Mouse (Mus musculus): ENCODE data around the gene Zdhhc8.
A peak's percentile ranks its signal among the peaks of the same experiment; 100 is the strongest.
"Not testable (repeated sequence)": the region's sequence is repeated elsewhere in the genome, so short reads cannot be mapped to it uniquely, and the experiment has no call there.

Gene Zdhhc8

GRCm38 (mm10) chr16:18230617-18231016 is 4.3 kb downstream of the Zdhhc8 start:
- DNase-seq, result no peak

- DNase-seq, result peak; percentile 40
Observed at GRCm38 (mm10) chr16:18229622-18230021, 5.3 kb downstream of the Zdhhc8 start.

DNA sequence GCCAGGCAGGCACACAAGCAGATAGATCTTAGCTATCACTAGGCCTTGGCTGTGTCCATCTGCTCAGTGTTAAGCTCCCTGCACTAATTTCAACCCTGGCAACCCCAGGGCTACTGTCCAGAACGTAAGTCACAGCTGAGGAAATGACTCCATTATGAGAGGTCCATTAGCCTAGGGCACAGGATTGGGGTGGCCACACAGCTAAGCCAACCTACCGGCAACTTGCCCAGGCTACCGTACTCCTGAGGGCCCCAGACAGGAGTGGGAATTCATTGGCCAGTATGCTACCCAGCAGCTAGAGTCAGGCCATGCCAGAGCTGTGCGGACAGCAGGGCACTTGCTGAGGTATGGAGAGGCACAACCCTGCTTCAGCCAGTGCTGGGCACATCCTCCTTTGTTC is 6.1 kb downstream of the Zdhhc8 start:
- no peak for DNase-seq

DNA sequence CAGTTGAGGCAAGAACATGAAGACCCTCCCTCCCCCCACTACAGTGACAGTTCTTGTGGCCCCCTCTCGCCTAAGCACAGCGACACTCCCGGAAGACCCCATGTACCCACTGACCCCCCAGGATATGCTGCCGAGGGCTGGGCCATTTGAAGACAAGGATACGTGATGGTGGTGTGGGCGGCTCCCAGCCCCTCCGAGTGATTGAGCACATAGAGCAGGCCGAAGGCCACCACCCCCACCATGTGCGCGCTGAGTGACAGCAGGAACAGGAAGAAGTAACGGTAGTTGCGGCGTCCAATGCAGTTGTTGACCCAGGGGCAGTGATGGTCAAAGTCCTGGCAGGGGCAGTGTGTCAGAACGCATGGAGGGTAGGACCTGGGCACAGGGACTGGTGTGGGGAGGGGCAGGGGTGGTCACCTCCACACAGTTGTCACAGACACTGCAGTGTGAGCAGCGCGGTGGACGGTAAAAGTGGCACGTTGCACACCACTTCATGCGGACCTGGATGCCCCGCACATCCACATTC is 7.0 kb downstream of the Zdhhc8 start:
- DNase-seq, result no peak

- no peak for DNase-seq
Observed at GRCm38 (mm10) chr16:18227187-18227586, 7.7 kb downstream of the Zdhhc8 start.

GRCm38 (mm10) chr16:18222188-18222587 is 12.7 kb downstream of the Zdhhc8 start:
- no peak for DNase-seq

DNA sequence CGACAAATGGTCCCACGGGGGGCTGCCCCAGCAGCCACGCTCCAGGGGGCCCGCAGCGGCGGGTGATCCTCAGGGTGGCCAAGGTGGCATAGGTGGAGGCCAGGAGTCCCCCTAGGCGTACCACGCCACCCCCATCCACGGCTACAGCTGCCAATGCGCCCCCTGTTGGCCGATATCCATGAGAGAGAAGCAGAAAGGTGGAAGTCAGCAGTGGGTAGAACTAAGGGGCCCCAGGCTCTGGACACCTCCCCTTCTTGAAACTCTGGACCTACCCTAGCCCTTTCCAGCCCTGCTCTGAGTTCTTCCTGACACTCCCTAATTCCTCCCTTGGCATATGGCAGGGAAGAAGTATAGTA is 13.4 kb downstream of the Zdhhc8 start:
- DNase-seq, result no peak

DNA sequence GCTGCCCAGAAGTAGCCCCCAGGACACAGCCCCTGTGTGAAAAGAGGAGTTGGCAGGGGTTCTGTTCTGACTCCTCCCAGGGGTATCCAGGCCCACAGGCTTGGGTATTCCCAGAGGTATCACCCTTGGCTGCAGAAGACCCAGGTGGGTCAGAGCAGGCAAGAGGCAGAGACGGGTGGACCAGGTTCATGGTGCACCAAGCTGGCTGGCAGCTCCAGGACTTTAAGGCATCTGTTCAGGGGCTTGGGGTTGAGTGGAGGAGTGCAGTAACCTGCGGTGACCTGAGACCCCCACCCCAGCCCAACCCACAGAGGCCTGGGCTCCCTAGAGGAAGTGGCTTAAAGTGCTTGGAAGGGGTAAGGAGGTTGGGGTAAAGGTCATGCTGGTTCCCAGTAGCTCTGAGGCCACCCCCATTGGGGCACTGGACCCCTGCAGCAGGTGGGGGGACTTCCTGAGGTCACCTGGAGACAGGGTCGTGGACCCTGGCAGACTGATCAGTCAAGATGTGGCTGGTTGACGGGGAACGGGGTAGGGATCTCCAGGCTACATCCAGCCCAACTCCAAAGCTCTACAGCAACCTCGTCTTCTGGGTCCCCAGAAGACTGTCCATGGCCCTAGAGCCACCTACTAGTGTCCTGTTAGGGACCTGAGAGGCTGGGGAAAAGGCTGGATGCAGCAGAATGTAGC is 13.9 kb downstream of the Zdhhc8 start:
- no peak for DNase-seq

DNA sequence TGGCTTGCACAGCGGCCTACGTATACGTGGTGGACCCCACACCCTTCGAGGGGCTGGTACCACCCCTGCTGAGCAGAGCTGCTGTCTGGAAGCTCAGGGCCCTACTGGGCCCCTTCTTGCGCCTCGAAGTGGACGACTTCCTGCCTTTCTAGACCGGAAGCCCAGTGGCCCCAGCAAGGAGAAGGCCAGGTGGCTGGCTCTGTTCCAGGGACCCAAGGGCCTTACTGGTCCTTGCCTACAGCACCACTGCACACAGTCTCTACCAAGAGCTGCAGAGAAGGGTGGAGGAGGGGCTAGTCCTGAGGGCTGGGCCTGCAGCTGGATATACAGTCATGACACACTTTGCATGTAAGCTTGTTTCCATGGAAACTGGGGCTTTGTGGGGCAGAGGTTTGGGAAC is 14.9 kb downstream of the Zdhhc8 start:
- DNase-seq, result peak; percentile 64

DNA sequence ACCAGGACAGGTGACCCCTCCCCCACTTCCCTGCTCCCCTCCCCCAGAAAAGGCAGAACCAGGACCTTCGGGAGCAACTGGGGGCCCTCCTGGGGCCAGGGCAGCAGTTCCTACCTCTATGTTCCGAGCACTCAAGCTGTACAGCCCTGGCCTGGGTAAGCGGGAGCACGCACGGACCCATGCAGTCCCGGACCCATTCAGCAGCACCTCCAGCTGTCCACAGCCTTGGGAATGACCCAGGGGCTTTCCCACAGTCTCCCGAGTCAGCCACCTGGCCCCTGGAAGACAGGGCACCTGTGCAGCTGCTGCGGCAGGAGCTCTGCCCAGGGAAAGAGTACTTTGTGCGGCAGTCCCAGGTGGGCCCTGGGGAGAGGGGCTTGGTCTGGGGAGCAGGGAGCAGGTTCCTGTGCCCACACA is 16.3 kb downstream of the Zdhhc8 start:
- DNase-seq, result no peak

DNA sequence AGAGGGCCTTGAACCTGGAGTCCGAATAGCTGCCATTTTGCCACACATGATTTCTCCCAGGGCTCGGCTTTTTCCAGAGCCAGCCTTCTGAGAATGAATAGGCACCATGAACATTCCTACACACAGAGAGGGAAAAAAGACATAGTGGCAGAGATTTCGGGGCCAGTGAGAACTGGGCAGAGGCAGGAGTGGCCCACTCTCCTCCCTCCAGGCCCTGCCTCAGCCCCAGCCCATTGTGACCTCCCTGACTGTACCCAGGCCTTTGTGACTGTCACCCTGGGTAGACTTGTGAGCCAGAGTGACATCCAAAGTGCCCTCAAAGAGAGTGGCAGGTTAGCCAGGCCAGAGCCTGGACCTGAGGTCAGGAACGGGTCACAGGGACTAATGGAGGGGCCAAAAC is 17.4 kb downstream of the Zdhhc8 start, which contains the start of gene Ccdc188:
Gene Ccdc188, plus strand, starts transcription at position 301 of the 400 bp plus-strand sequence.
- no peak for DNase-seq

DNA sequence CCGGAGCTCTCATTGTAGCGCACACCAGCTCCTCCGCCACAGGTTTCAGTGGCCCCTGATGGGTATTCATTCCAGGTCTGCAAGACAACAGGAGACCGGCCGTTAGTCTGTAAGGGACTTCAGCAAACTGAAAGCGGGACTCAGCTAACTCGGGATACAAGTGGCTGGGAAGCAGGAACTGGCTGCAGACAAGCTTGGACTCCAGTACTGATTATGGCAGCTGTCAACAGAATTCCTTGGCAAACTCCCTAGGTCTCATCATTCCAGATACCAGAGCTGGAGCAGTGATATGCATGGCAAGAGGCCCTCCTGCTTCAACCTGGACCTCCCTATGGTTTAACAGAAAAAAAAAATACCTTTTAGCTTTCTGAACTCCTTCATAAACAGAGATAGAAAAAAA is 20.1 kb downstream of the Zdhhc8 start:
- DNase-seq, result no peak

GRCm38 (mm10) chr16:18213689-18214088 is 21.2 kb downstream of the Zdhhc8 start:
- no peak for DNase-seq

DNA sequence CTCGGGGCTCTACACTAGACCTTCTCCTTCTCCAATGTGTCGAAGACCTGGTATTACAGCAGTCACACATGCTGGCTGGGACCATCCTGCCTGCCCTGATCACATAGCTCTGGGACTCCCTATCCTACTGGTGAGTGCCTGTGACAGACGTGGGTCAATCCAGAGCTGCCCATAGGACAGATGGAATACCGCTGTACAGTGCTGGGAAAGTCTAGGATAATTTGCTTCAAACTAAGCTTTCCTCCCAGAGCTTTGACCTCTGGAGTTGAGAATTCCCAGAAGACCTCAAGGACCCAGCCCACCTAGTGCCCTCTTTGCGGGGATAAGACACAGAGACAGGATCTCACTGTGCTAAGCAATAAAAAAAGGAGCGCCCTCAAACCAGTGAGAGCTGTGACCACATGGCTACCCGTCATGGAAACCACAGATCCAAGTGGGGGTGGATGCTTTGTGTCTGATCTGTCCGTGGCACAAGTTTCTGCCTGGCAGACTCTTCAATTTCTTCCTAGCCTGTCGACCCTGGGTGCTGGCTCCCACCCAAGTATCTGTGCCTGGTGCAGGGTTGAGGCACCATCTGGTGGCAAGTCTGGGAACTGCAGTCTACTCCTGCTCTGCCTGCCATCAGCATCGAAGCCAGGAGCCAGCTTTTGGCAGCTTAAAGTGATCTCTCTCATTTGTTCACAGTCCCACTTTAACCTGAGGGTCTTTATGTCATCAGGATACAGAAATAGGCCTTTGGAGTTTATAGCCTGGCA is 23.3 kb downstream of the Zdhhc8 start:
- peak; percentile 95 for DNase-seq

GRCm38 (mm10) chr16:18210701-18211416 is 24.1 kb downstream of the Zdhhc8 start:
- peak; percentile 82 for DNase-seq

DNA sequence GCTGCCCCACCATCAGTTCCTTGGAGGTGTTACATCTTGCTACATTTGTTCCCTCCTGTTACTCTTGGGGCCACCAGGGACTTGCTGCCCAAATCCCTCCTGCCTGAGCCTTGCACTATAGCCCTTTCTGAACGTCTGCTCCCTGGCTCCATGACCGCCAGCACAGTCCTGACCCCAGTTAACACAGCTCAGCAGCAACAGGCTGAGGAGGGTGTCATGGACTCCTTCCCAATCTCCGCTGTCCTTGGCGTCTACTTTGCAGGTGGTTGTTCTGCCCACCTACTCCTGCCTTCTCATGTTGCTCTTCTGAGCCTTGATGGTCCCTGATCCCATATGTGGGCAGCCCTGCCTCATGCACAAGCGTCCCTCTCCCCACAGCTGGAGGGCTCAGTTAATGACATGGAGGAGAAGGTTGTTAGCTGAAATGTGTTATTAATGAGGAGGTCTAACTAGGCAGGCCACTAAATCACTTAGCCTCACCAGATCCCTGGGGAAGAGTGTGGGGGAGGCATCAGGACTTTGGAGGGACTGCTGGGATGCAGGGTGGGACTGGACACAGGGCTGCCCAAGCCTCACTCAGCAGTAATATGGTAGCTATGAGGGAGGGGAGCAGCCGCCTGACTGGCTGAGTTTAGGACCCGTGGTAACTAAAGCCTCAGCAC is 31.4 kb downstream of the Zdhhc8 start:
- no peak for DNase-seq

DNA sequence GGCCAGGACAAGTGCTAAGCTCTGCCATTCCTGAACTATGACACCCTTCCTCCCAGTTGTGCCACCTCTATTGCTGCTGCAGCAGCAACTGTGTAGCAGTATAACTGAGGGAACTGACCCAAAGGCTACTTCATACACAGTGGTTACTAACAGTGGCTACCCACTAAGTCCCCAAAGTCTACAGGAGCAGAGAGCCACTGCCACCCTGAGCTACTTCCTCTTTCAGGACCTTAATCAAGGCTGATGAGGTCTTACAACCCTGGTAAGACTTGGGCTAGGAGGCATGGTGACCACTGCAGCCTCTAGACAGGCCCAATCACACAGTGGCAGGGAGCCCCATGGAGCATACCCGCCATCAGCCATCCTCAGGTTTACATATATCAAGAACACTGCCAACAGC is 32.9 kb downstream of the Zdhhc8 start:
- DNase-seq, result no peak

DNA sequence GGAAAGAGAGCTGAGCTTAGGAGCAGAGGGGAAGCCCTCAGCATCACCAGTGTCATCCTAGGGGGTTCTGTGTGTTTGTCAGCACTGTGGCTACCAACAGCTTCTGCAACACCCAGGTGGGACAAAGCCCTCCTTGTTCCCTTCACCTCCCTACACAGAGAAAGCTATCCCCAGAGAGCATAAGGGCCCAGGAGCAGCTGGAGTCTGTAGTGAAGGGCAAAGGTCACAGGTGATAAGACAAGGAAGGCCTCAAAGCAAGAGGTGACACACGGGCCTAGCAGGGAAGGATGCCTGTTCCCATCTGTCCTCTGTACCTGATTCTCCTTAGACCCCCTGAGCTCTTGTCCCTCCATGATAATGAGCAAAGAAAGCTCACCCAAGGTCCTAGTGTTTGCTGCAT is 33.3 kb downstream of the Zdhhc8 start:
- DNase-seq, result no peak

DNA sequence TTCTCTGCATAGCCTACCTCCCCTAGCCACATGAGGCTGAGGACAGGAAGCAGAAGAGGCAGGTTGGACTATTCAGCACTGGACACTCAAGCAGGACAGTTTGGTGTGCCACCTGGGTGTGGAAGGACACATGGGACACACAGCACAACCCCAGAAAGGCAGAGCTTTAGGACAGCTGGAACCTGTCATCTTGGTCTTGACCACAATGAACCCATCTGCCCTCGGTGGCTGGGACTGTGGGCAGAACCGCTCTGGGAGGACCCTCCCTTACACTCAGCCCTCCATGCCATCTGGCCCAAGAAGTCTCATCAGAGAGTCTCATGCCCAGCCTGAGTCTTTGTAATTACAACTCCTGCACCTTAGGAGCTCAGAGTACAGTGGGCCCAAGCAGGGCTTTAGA is 34.9 kb downstream of the Zdhhc8 start:
- no peak for DNase-seq

- no peak for DNase-seq
Observed at GRCm38 (mm10) chr16:18198365-18199098, 36.4 kb downstream of the Zdhhc8 start.

GRCm38 (mm10) chr16:18197881-18198280 is 37.1 kb downstream of the Zdhhc8 start:
- DNase-seq, result no peak

GRCm38 (mm10) chr16:18195561-18195960 is 39.4 kb downstream of the Zdhhc8 start:
- DNase-seq, result not testable (repeated sequence)

All from kidney, postnatal 10 days (tissue).